Mouse (Mus musculus) layer of hippocampus, postnatal 10 days (tissue): ENCODE results near the gene Srxn1. TPM values are rescaled to one million over a fixed set of nuclear protein-coding genes. Genes with fewer than 3 reads are reported as not detected.

Experiments
- DNase-seq, 2 experiments: peaks; one replicate each; pipeline ENCODE4 v3.0.0; 2021; ENCODE audit warnings: low spot score in 2 of 2
- total RNA-seq, 2 experiments: library from RNA; stranded (reverse); gene quantifications; 2 replicates each; pipeline ENCODE4 v1.2.3; 2021

Gene Srxn1
- total RNA-seq, 2 experiments from 2014 or later: 40.4 to 43.0 TPM

GRCm38 (mm10) chr2:152114057-152114975 lies 9.0 kb downstream of the Srxn1 start:
- DNase-seq: no peak

GRCm38 (mm10) chr2:152117694-152118093 lies 12.4 kb downstream of the Srxn1 start:
- no peak for DNase-seq

GRCm38 (mm10) chr2:152119228-152119865 lies 14.0 kb downstream of the Srxn1 start:
- no peak for DNase-seq

- no peak for DNase-seq
Observed at GRCm38 (mm10) chr2:152122896-152123295, 17.6 kb downstream of the Srxn1 start.

- DNase-seq: no peak
Observed at GRCm38 (mm10) chr2:152128597-152128996, 23.3 kb downstream of the Srxn1 start.

- no peak for DNase-seq
Observed at GRCm38 (mm10) chr2:152129778-152130177, 24.5 kb downstream of the Srxn1 start.

- no peak for DNase-seq
Observed at GRCm38 (mm10) chr2:152132016-152132415, 26.7 kb downstream of the Srxn1 start.

GRCm38 (mm10) chr2:152132691-152133090 lies 27.4 kb downstream of the Srxn1 start:
- no peak for DNase-seq

- DNase-seq: no peak
Observed at GRCm38 (mm10) chr2:152139191-152139987, 34.1 kb downstream of the Srxn1 start.

- DNase-seq: no peak
Observed at GRCm38 (mm10) chr2:152140941-152141340, 35.6 kb downstream of the Srxn1 start.

GRCm38 (mm10) chr2:152141491-152141890 lies 36.2 kb downstream of the Srxn1 start:
- DNase-seq: no peak

GRCm38 (mm10) chr2:152142046-152142445 lies 36.7 kb downstream of the Srxn1 start:
- DNase-seq: no peak

GRCm38 (mm10) chr2:152142571-152142970 lies 37.3 kb downstream of the Srxn1 start:
- DNase-seq: no peak

GRCm38 (mm10) chr2:152143279-152144157 lies 38.2 kb downstream of the Srxn1 start, which contains the start of gene Tcf15:
Gene Tcf15 (plus strand): TSS chr2:152143561.
- DNase-seq: peak in 1 of 2 experiments; percentile 48

GRCm38 (mm10) chr2:152144158-152144450 lies 38.8 kb downstream of the Srxn1 start:
- no peak for DNase-seq

- no peak for DNase-seq
Observed at GRCm38 (mm10) chr2:152144501-152144900, 39.2 kb downstream of the Srxn1 start.

- DNase-seq: no peak
Observed at GRCm38 (mm10) chr2:152145711-152146110, 40.4 kb downstream of the Srxn1 start.

GRCm38 (mm10) chr2:152147079-152147478 lies 41.8 kb downstream of the Srxn1 start:
- no peak for DNase-seq

GRCm38 (mm10) chr2:152148675-152149074 lies 43.4 kb downstream of the Srxn1 start:
- no peak for DNase-seq

GRCm38 (mm10) chr2:152149891-152150290 lies 44.6 kb downstream of the Srxn1 start:
- DNase-seq: no peak

GRCm38 (mm10) chr2:152150373-152150772 lies 45.1 kb downstream of the Srxn1 start:
- no peak for DNase-seq
